Mouse (Mus musculus) forelimb bud, embryonic 11.5 days (tissue): ENCODE results near the gene Lamtor3.
A peak's percentile ranks its signal among the peaks of the same experiment; 100 is the strongest.
"Not testable (repeated sequence)": the region's sequence is repeated elsewhere in the genome, so short reads cannot be mapped to it uniquely, and the experiment has no call there.

Source experiments
- DNase-seq: peaks from one replicate; pipeline ENCODE4 v3.0.0-alpha.2; 2012; ENCODE audit warnings: low read depth, low spot score

Lamtor3 gene

GRCm38 (mm10) chr3:137918172-137918931 lies at the start of gene Lamtor3:
TSS of gene Lamtor3 (plus strand) at chr3:137918506.
- DNase-seq, result peak; percentile 82

- DNase-seq, result no peak
These were observed 48.9 kb upstream of the Lamtor3 start for GRCm38 (mm10) chr3:137869395-137869794.

- DNase-seq, result no peak
These were observed 39.0 kb upstream of the Lamtor3 start for GRCm38 (mm10) chr3:137879313-137879712.

GRCm38 (mm10) chr3:137880109-137880748 lies 38.1 kb upstream of the Lamtor3 start:
- DNase-seq, result no peak

GRCm38 (mm10) chr3:137881093-137881492 lies 37.2 kb upstream of the Lamtor3 start:
- no peak for DNase-seq

- no peak for DNase-seq
These were observed 30.3 kb upstream of the Lamtor3 start for GRCm38 (mm10) chr3:137887961-137888360.

- no peak for DNase-seq
These were observed 27.2 kb upstream of the Lamtor3 start for GRCm38 (mm10) chr3:137891089-137891488.

- no peak for DNase-seq
These were observed 26.2 kb upstream of the Lamtor3 start for GRCm38 (mm10) chr3:137892118-137892517.

- no peak for DNase-seq
These were observed 24.5 kb upstream of the Lamtor3 start for GRCm38 (mm10) chr3:137893789-137894188.

GRCm38 (mm10) chr3:137895196-137895595 lies 23.1 kb upstream of the Lamtor3 start:
- DNase-seq, result no peak

GRCm38 (mm10) chr3:137896386-137896785 lies 21.9 kb upstream of the Lamtor3 start:
- no peak for DNase-seq

- no peak for DNase-seq
These were observed 21.4 kb upstream of the Lamtor3 start for GRCm38 (mm10) chr3:137896867-137897266.

GRCm38 (mm10) chr3:137897685-137898084 lies 20.6 kb upstream of the Lamtor3 start:
- DNase-seq, result no peak

GRCm38 (mm10) chr3:137900149-137900548 lies 18.2 kb upstream of the Lamtor3 start:
- DNase-seq, result no peak

- DNase-seq, result no peak
These were observed 5.2 kb upstream of the Lamtor3 start for GRCm38 (mm10) chr3:137913093-137913492.

- not testable (repeated sequence) for DNase-seq
These were observed 3.7 kb upstream of the Lamtor3 start for GRCm38 (mm10) chr3:137914567-137914966.

- DNase-seq, result no peak
These were observed 573 bp upstream of the Lamtor3 start for GRCm38 (mm10) chr3:137917694-137918171.

GRCm38 (mm10) chr3:137918932-137919311 lies 616 bp downstream of the Lamtor3 start:
- no peak for DNase-seq

- no peak for DNase-seq
These were observed 1.1 kb downstream of the Lamtor3 start for GRCm38 (mm10) chr3:137919398-137919797.

GRCm38 (mm10) chr3:137920594-137920993 lies 2.3 kb downstream of the Lamtor3 start:
- no peak for DNase-seq

GRCm38 (mm10) chr3:137927010-137927409 lies 8.7 kb downstream of the Lamtor3 start:
- DNase-seq, result no peak

GRCm38 (mm10) chr3:137929940-137930339 lies 11.6 kb downstream of the Lamtor3 start:
- no peak for DNase-seq

GRCm38 (mm10) chr3:137932748-137933147 lies 14.4 kb downstream of the Lamtor3 start:
- no peak for DNase-seq
